Mouse (Mus musculus): Measurements from ENCODE around the gene Pik3ap1. TPM values are rescaled to one million over a fixed set of nuclear protein-coding genes. Genes with fewer than 3 reads are reported as not detected.

Pik3ap1 gene
- polyA plus RNA-seq, 1 experiment from 2014 or later: 2.0 TPM

DNA sequence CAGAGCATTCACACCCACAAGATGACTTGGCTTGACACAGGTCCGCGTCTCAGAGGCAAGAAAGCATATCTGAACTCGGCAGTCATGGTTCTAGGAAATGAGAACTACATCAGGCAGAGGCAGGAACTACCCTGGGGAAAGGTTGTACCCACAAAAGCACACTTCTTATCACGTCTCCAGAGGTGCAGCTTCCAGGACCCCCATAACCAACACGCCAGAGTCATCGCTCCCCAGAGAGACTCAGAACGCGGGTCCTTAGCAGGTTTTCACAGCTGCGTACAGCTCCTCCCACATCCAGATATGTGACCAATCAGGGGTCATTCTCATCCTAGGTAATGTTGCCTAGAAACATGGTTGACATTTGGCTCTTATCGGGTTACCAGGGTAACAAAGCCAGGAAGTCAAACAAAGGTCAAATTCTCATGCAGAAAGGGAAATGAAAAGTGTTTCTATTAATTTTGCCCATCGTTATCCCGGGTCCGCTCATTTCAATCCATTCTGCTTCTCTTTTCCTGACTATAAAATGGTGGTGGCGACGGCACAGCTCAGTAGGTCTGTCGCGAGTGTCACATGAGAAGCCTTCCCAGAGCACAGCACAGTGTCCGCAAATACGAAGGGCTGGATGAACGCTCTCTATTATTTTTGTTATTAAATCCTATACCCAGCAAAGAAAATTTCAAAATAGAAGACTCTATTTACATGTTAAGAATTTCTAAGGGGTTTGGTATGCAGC, 73.8 kb downstream of the Pik3ap1 start:
- Histone ChIP-seq H3K9me3 (replicated peaks; ENCODE audit: control insufficient read depth, low read length, poor library complexity, severe bottlenecking) (no peaks in the 10 kb centered on the region), H3K4me2 (ENCODE audit: low read length) (peak overlapping the region; percentile 66), H3K27me3 (ENCODE audit: control insufficient read depth, insufficient read depth, low read depth, low read length) (no peaks in the 10 kb centered on the region), H3K4me1 (ENCODE audit: control insufficient read depth, insufficient read depth, low read length) (0 out of 2 replicates have a peak, but pooled peaks cover 2% of the 10 kb centered on the region), H3K4me3 (ENCODE audit: low read depth, low read length) (peak overlapping the region; percentile 42), H3K9ac (ENCODE audit: low read depth, low read length) (peak overlapping the region; percentile 35; the same call in 1 of the 2 replicates), H3K36me3 (ENCODE audit: control insufficient read depth, insufficient read depth, low read length) (no peaks in the 10 kb centered on the region), H3K27ac (ENCODE audit: low read length) (peak overlapping the region; percentile 55; the same call in 1 of the 2 replicates)
- ATAC-seq: peak; percentile 92
- WGBS: 21% methylated on average over 20 of the region's 20 CpGs

DNA sequence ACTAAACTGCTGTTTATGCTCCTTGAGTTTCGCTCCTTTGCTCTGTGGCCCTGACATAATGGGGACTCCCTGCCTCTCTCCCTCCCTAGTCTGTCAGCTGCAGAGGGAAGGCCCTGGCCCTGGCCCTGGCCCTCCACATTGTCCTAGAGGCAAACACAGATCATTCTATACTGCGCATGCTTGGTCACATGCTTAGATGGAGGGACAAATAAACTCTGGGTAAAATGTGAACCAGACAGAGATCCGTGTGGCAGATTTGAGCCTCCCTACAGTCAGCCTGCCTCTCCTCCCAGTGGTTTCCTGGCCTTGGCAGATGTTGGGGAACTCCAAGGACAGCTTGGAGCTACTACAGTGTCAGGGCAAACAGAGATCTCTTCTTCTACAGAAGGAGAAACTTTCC, 81.0 kb downstream of the Pik3ap1 start:
- WGBS: 68% methylated on average over 3 of the region's 3 CpGs
- Histone ChIP-seq H3K27me3 (ENCODE audit: control insufficient read depth, insufficient read depth, low read depth, low read length) (no peaks in the 10 kb centered on the region), H3K36me3 (ENCODE audit: control insufficient read depth, insufficient read depth, low read length) (no peaks in the 10 kb centered on the region), H3K4me1 (ENCODE audit: control insufficient read depth, insufficient read depth, low read length) (no peaks in the 10 kb centered on the region), H3K4me3 (ENCODE audit: low read depth, low read length) (no peak overlapping the region), H3K9me3 (replicated peaks; ENCODE audit: control insufficient read depth, low read length, poor library complexity, severe bottlenecking) (no peaks in the 10 kb centered on the region), H3K27ac (ENCODE audit: low read length) (no peak overlapping the region), H3K9ac (ENCODE audit: low read depth, low read length) (no peak overlapping the region), H3K4me2 (ENCODE audit: low read length) (no peak overlapping the region)
- no peak for ATAC-seq

DNA sequence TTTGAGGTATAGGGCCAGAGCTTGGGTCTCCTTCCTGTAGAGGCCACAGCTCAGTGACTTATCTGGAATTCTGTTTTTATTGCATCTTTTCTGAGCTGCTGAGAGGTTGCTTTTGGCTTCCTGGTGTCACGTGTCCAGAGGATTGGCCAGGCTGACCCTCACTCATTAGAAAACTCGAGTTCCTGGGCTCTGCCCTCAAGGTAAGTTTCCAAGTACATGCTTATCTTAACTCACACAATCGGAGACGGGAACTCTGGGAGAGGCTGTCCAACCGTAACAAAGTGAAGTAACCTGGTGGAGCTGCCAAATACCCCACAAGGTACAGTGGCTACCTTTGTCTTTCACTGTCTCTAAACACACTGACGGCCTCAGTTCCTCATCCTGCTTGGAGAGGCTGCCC, 81.5 kb downstream of the Pik3ap1 start:
- H3K36me3 ChIP-seq (ENCODE audit: control insufficient read depth, insufficient read depth, low read length): no peaks in the 10 kb centered on the region
- H3K9ac ChIP-seq (ENCODE audit: low read depth, low read length): no peak overlapping the region
- H3K27ac ChIP-seq (ENCODE audit: low read length): no peak overlapping the region
- H3K4me3 ChIP-seq (ENCODE audit: low read depth, low read length): no peak overlapping the region
- no peak for ATAC-seq
- no peaks in the 10 kb centered on the region for H3K9me3 ChIP-seq (replicated peaks; ENCODE audit: control insufficient read depth, low read length, poor library complexity, severe bottlenecking)
- WGBS: 79% methylated on average over 6 of the region's 6 CpGs
- H3K27me3 ChIP-seq (ENCODE audit: control insufficient read depth, insufficient read depth, low read depth, low read length): no peaks in the 10 kb centered on the region
- no peak overlapping the region for H3K4me2 ChIP-seq (ENCODE audit: low read length)
- no peaks in the 10 kb centered on the region for H3K4me1 ChIP-seq (ENCODE audit: control insufficient read depth, insufficient read depth, low read length)

DNA sequence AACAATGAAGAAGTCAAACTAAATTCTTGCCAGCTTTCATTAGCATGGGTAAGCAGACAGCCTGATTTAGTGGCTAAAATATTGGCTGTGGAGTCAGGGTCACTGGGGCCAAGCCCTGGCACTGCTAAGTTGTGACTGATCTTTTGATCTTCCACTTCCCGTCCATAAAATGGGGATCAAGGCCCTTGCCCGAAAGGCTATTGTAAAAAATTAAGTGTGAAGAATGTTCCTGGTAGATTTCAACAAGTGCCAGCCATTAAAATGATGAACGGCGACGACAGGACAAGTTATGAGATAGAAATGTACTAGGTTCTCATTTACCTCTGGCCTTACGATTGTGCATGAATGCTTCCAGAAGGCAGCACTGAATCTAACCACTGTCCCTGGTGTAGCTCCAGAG, 83.0 kb downstream of the Pik3ap1 start:
- WGBS: 79% methylated on average over 6 of the region's 6 CpGs
- Histone ChIP-seq H3K4me2 (ENCODE audit: low read length) (no peak overlapping the region), H3K36me3 (ENCODE audit: control insufficient read depth, insufficient read depth, low read length) (no peaks in the 10 kb centered on the region), H3K4me3 (ENCODE audit: low read depth, low read length) (no peak overlapping the region), H3K27me3 (ENCODE audit: control insufficient read depth, insufficient read depth, low read depth, low read length) (no peaks in the 10 kb centered on the region), H3K9me3 (replicated peaks; ENCODE audit: control insufficient read depth, low read length, poor library complexity, severe bottlenecking) (no peaks in the 10 kb centered on the region), H3K4me1 (ENCODE audit: control insufficient read depth, insufficient read depth, low read length) (no peaks in the 10 kb centered on the region), H3K9ac (ENCODE audit: low read depth, low read length) (no peak overlapping the region), H3K27ac (ENCODE audit: low read length) (no peak overlapping the region)
- no peak for ATAC-seq

DNA sequence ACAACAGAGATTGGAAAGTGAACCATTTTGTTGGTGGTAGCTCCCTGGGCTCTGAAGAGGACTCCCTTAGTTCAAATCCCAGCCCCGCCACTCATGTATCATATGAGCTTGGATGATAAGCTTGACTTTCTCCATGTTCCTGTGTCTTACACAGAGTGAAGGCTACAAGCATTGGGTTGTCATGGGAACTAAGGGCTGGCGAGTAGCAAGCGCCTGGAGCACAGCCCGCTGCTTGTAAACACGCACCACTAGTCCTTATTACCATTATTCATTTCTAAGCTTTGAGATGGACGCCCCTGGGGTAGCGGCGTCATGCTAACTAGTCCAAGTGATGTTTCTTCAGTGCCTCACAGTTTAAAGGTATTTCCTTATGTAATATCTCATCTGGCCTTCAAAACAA, 85.5 kb downstream of the Pik3ap1 start:
- no peak overlapping the region for H3K4me2 ChIP-seq (ENCODE audit: low read length)
- no peak overlapping the region for H3K4me3 ChIP-seq (ENCODE audit: low read depth, low read length)
- no peaks in the 10 kb centered on the region for H3K36me3 ChIP-seq (ENCODE audit: control insufficient read depth, insufficient read depth, low read length)
- WGBS: 66% methylated on average over 8 of the region's 8 CpGs
- H3K27ac ChIP-seq (ENCODE audit: low read length): no peak overlapping the region
- H3K4me1 ChIP-seq (ENCODE audit: control insufficient read depth, insufficient read depth, low read length): no peaks in the 10 kb centered on the region
- ATAC-seq: no peak
- H3K9me3 ChIP-seq (replicated peaks; ENCODE audit: control insufficient read depth, low read length, poor library complexity, severe bottlenecking): no peaks in the 10 kb centered on the region
- H3K27me3 ChIP-seq (ENCODE audit: control insufficient read depth, insufficient read depth, low read depth, low read length): no peaks in the 10 kb centered on the region
- H3K9ac ChIP-seq (ENCODE audit: low read depth, low read length): no peak overlapping the region

DNA sequence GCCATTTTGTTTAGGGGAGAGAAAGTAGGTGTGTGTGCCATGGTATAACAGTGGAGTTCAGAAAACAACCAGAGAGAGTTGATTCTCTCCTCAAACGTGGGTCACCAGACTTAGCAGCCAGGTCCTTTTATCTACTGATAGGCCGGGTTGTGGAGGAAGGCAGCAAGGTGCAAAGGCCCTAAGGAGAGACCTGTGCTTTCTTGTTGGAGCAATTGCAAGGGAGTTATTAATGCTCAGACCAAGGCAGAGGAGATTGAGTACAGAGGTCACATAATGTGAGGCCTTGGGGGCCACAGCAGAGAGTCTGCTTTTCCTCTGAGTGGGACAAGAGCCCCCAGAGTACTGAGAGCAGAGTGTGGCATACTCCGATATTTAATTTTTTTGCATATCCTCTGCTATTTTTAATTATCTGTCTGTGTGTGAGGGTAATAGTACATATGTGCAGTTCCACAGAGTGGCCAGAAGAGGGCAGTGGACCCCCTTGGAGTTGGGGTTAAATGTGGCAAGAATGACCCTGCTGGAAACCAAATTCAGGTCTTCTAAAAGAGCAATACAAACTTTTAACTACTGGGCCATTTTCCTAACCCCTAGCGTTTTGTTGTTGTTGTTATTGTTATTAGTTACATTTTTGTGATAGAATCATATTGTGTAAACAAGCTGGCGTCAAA, 93.8 kb downstream of the Pik3ap1 start:
- Histone ChIP-seq H3K36me3 (ENCODE audit: control insufficient read depth, insufficient read depth, low read length) (no peaks in the 10 kb centered on the region), H3K9me3 (replicated peaks; ENCODE audit: control insufficient read depth, low read length, poor library complexity, severe bottlenecking) (no peaks in the 10 kb centered on the region), H3K4me1 (ENCODE audit: control insufficient read depth, insufficient read depth, low read length) (no peaks in the 10 kb centered on the region), H3K4me2 (ENCODE audit: low read length) (no peak overlapping the region), H3K27me3 (ENCODE audit: control insufficient read depth, insufficient read depth, low read depth, low read length) (no peaks in the 10 kb centered on the region), H3K4me3 (ENCODE audit: low read depth, low read length) (no peak overlapping the region), H3K9ac (ENCODE audit: low read depth, low read length) (no peak overlapping the region), H3K27ac (ENCODE audit: low read length) (no peak overlapping the region)
- WGBS: 60% methylated on average over 5 of the region's 5 CpGs
- ATAC-seq: no peak

DNA sequence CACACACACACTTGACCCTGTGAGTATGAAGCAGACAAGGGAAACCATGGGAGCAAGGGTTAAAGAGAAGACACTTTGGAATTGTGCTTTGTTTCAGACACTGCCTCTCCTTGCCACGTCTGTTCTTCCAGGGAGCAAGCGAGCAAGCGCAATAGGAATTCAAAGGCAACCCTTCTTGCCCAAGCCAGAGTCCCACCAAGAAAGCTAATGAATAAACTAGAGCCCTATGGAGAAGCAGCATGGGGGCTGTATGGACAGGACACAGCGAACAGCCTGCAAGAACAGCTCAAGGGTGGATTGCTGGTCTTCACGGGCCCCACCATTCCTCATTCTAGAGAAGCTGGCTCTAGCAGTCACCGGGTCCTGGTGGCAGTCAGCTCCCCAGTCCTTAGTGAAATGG, 96.3 kb downstream of the Pik3ap1 start:
- Histone ChIP-seq H3K27ac (ENCODE audit: low read length) (no peak overlapping the region), H3K9ac (ENCODE audit: low read depth, low read length) (no peak overlapping the region), H3K36me3 (ENCODE audit: control insufficient read depth, insufficient read depth, low read length) (no peaks in the 10 kb centered on the region), H3K27me3 (ENCODE audit: control insufficient read depth, insufficient read depth, low read depth, low read length) (no peaks in the 10 kb centered on the region), H3K4me3 (ENCODE audit: low read depth, low read length) (no peak overlapping the region), H3K4me1 (ENCODE audit: control insufficient read depth, insufficient read depth, low read length) (no peaks in the 10 kb centered on the region), H3K4me2 (ENCODE audit: low read length) (no peak overlapping the region), H3K9me3 (replicated peaks; ENCODE audit: control insufficient read depth, low read length, poor library complexity, severe bottlenecking) (no peaks in the 10 kb centered on the region)
- ATAC-seq: no peak
- 80% methylated on average over 6 of the region's 6 CpGs for WGBS

DNA sequence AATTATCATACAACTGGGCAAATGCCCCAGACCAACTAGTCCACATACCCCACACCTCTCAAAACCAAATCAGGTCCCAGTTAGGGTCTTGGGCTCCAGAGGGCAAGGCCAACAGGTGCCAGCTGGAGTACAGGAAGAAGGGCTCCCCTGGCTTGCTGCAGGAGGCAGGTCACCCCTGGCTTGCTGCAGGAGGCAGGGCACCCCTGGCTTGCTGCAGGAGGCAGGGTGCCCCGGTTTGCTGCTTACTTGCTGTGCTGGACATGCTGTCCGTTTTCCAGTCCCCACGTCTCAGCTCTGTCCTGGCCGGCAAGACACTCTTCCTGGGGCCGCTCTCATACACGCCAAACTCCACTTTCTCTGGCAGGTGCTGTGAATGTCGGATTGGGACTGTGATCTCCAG, 97.7 kb downstream of the Pik3ap1 start:
- Histone ChIP-seq H3K36me3 (ENCODE audit: control insufficient read depth, insufficient read depth, low read length) (no peaks in the 10 kb centered on the region), H3K27ac (ENCODE audit: low read length) (no peak overlapping the region), H3K4me2 (ENCODE audit: low read length) (no peak overlapping the region), H3K27me3 (ENCODE audit: control insufficient read depth, insufficient read depth, low read depth, low read length) (no peaks in the 10 kb centered on the region), H3K9me3 (replicated peaks; ENCODE audit: control insufficient read depth, low read length, poor library complexity, severe bottlenecking) (no peaks in the 10 kb centered on the region), H3K9ac (ENCODE audit: low read depth, low read length) (no peak overlapping the region), H3K4me3 (ENCODE audit: low read depth, low read length) (no peak overlapping the region), H3K4me1 (ENCODE audit: control insufficient read depth, insufficient read depth, low read length) (no peaks in the 10 kb centered on the region)
- ATAC-seq: no peak
- 88% methylated on average over 7 of the region's 7 CpGs for WGBS

DNA sequence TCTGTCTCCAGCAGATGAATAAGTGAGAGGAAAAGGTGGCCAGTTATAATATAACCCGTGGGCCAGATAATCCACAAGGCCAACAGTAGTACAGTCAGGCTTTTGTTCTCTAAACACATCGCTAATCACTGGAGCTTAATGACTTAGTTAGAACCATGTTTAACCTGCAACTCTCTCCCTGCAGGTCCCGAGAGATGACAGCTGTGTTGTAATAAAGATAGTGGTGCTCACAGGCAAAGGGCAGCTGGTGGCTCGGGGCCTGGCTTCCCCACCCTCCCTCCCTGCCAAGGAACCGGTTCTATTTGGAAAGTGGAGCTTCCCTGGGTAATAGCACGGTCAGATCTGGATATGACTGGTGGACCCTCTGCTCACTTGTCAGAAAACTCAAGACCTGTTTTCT, 100.4 kb downstream of the Pik3ap1 start:
- H3K4me1 ChIP-seq (ENCODE audit: control insufficient read depth, insufficient read depth, low read length): no peaks in the 10 kb centered on the region
- no peaks in the 10 kb centered on the region for H3K36me3 ChIP-seq (ENCODE audit: control insufficient read depth, insufficient read depth, low read length)
- no peak for ATAC-seq
- no peak overlapping the region for H3K4me3 ChIP-seq (ENCODE audit: low read depth, low read length)
- H3K4me2 ChIP-seq (ENCODE audit: low read length): no peak overlapping the region
- H3K27ac ChIP-seq (ENCODE audit: low read length): no peak overlapping the region
- H3K9me3 ChIP-seq (replicated peaks; ENCODE audit: control insufficient read depth, low read length, poor library complexity, severe bottlenecking): no peaks in the 10 kb centered on the region
- no peaks in the 10 kb centered on the region for H3K27me3 ChIP-seq (ENCODE audit: control insufficient read depth, insufficient read depth, low read depth, low read length)
- no peak overlapping the region for H3K9ac ChIP-seq (ENCODE audit: low read depth, low read length)
- WGBS: 58% methylated on average over 6 of the region's 6 CpGs
